Mouse (Mus musculus): ENCODE data around the gene Abi3bp.

Abi3bp gene

GRCm38 (mm10) chr16:56681010-56681645 lies 203.4 kb downstream of the Abi3bp start:
- DNase-seq (ENCODE audit: low spot score in 2 of 2) = no peak

- no peak for DNase-seq (ENCODE audit: low spot score in 2 of 2)
Observed at GRCm38 (mm10) chr16:56686747-56687146, 209.1 kb downstream of the Abi3bp start.

GRCm38 (mm10) chr16:56690715-56691114 lies 213.0 kb downstream of the Abi3bp start:
- DNase-seq (ENCODE audit: low spot score in 2 of 2) = no peak

GRCm38 (mm10) chr16:56696448-56696847 lies 218.8 kb downstream of the Abi3bp start:
- no peak for DNase-seq (ENCODE audit: low spot score in 2 of 2)

GRCm38 (mm10) chr16:56700898-56701297 lies 223.2 kb downstream of the Abi3bp start:
- DNase-seq (ENCODE audit: low spot score in 2 of 2) = no peak

- DNase-seq (ENCODE audit: low spot score in 2 of 2) = no peak
Observed at GRCm38 (mm10) chr16:56705731-56706130, 228.1 kb downstream of the Abi3bp start.

GRCm38 (mm10) chr16:56710071-56710470 lies 232.4 kb downstream of the Abi3bp start:
- DNase-seq (ENCODE audit: low spot score in 2 of 2) = no peak

- DNase-seq (ENCODE audit: low spot score in 2 of 2) = no peak
Observed at GRCm38 (mm10) chr16:56715608-56716007, 237.9 kb downstream of the Abi3bp start.

- peak in 1 of 2 experiments; percentile 21 for DNase-seq (ENCODE audit: low spot score in 2 of 2)
Observed at GRCm38 (mm10) chr16:56716557-56717179, 239.0 kb downstream of the Abi3bp start.

- DNase-seq (ENCODE audit: low spot score in 2 of 2) = peak; percentile 97 to 99
Observed at GRCm38 (mm10) chr16:56717224-56718200, 239.8 kb downstream of the Abi3bp start, which contains the start of gene Tfg. Tfg (minus strand) TSS chr16:56717450.

- DNase-seq (ENCODE audit: low spot score in 2 of 2) = no peak
Observed at GRCm38 (mm10) chr16:56719031-56719430, 241.4 kb downstream of the Abi3bp start.

GRCm38 (mm10) chr16:56722357-56722756 lies 244.7 kb downstream of the Abi3bp start:
- DNase-seq (ENCODE audit: low spot score in 2 of 2) = no peak

GRCm38 (mm10) chr16:56724927-56725326 lies 247.2 kb downstream of the Abi3bp start:
- DNase-seq (ENCODE audit: low spot score in 2 of 2) = no peak

GRCm38 (mm10) chr16:56729060-56729459 lies 251.4 kb downstream of the Abi3bp start:
- DNase-seq (ENCODE audit: low spot score in 2 of 2) = no peak
